Mouse (Mus musculus) olfactory bulb, adult 2 months (tissue): ENCODE measurements around the gene Vta1. TPM values are rescaled to one million over a fixed set of nuclear protein-coding genes. Genes with fewer than 3 reads are reported as not detected.

ENCODE experiments used
- H3K27ac ChIP-seq: fragments of 200-500 bp; 2 replicates; pipeline ENCODE4 v1.5.1; 2012; ENCODE audit warnings: low read depth, low read length; ENCODE audit not compliant: insufficient read depth
- H3K4me1 ChIP-seq: fragments of 200-500 bp; 2 replicates; pipeline ENCODE4 v1.6.1; 2012; ENCODE audit warnings: low read length; ENCODE audit not compliant: control insufficient read depth, insufficient read depth
- H3K4me3 ChIP-seq: fragments of 200-500 bp; 2 replicates; pipeline ENCODE4 v1.5.1; 2012; ENCODE audit warnings: mild to moderate bottlenecking, low read depth, low read length, moderate library complexity; ENCODE audit not compliant: insufficient read depth
- CTCF ChIP-seq: fragments of 200-500 bp; IDR thresholded peaks from 2 replicates; pipeline ENCODE4 v1.5.1; 2012; ENCODE audit warnings: low read depth, mild to moderate bottlenecking, low read length, moderate library complexity; ENCODE audit not compliant: insufficient read depth
- POLR2A ChIP-seq: fragments of 200-500 bp; IDR thresholded peaks from 2 replicates; pipeline ENCODE4 v1.6.1; 2012; ENCODE audit warnings: mild to moderate bottlenecking, low read depth, low read length, moderate library complexity; ENCODE audit not compliant: insufficient read depth
- WGBS: fragments of 180-500 bp; shearing (Covaris S2); methylation state at CpG from one replicate; pipeline ENCODE4 v1.1.7; 2018; 5-methylcytosine and 5-hydroxymethylcytosine counted together
- polyA plus RNA-seq: library from polyadenylated mRNA; stranded (reverse); fragments of >200 nt; gene quantifications from 2 replicates; pipeline ENCODE4 v1.2.4, GENCODE M21; 2012; ENCODE audit warnings: low replicate concordance; ENCODE audit not compliant: missing spikeins, insufficient read depth, insufficient read length

Gene Vta1
- polyA plus RNA-seq, 1 experiment: not detected

- no peak overlapping the region for H3K4me3 ChIP-seq
- H3K27ac ChIP-seq: no peak overlapping the region
- no peak for TF ChIP-seq CTCF
- no peak for TF ChIP-seq POLR2A
- H3K4me1 ChIP-seq: no peaks in the 10 kb centered on the region
- WGBS: 100% methylated on average over 1 of the region's 1 CpGs
These were observed 19.7 kb downstream of the Vta1 start for GRCm38 (mm10) chr10:14685663-14686062.

DNA sequence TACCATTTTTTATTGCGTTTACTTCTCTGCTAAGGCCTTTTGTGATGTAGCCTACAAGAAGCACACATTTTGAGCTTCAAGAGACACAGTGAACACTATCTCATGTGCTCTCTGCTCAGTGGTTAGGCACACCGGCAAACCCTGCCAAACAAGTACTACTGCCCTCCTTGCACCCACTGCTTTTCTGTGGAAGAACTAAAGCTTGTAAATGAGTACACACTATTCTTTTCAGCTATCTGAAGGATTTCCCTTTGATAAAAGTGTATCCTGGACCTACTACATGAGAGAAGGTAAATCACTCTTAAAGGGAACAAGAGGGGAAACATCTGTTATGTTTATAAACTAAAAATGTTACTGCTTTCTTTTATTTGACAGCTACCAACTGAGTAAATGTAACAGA, 39.2 kb downstream of the Vta1 start:
- no peaks in the 10 kb centered on the region for H3K4me1 ChIP-seq
- TF ChIP-seq POLR2A (no peak), CTCF (no peak)
- 96% methylated on average over 2 of the region's 2 CpGs for WGBS

GRCm38 (mm10) chr10:14660875-14661274, 44.5 kb downstream of the Vta1 start:
- Histone ChIP-seq H3K4me3 (no peak overlapping the region), H3K27ac (no peak overlapping the region), H3K4me1 (no peaks in the 10 kb centered on the region)
- 81% methylated on average over 2 of the region's 2 CpGs for WGBS
- no peak for TF ChIP-seq CTCF
- TF ChIP-seq POLR2A: no peak

More for the DNA sequence above, 39.2 kb downstream of the Vta1 start:
- Histone ChIP-seq H3K27ac (no peak overlapping the region), H3K4me3 (no peak overlapping the region)

GRCm38 (mm10) chr10:14639635-14640034, 65.7 kb downstream of the Vta1 start:
- 73% methylated on average over 1 of the region's 1 CpGs for WGBS
- Histone ChIP-seq H3K4me3 (no peak overlapping the region), H3K27ac (no peak overlapping the region), H3K4me1 (no peaks in the 10 kb centered on the region)
- TF ChIP-seq POLR2A: no peak
- no peak for TF ChIP-seq CTCF

DNA sequence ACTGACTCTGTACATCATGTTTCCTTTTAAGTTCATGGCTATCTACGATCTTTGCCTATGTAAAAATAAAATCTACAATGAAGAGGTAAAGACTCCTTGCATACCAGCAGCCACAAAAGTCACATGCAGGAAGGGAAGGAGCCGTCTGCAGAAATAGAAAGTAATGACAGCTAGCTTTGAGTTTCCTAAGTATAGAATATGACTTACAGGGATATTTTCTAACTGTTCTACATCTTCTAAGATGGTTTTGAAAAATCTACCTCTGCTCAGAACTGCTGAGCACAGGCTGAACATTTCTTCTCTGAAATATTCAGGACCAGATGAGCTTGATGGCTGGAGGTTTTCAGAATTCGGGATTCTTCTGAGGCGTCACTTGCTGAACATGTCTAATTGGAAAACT, 66.3 kb downstream of the Vta1 start:
- Histone ChIP-seq H3K4me3 (no peak overlapping the region), H3K4me1 (no peaks in the 10 kb centered on the region), H3K27ac (no peak overlapping the region)
- 92% methylated on average over 4 of the region's 4 CpGs for WGBS
- TF ChIP-seq POLR2A (no peak), CTCF (no peak)

- no peak overlapping the region for H3K4me3 ChIP-seq
These were observed 79.7 kb downstream of the Vta1 start for GRCm38 (mm10) chr10:14625706-14626105.

GRCm38 (mm10) chr10:14619156-14619555, 86.2 kb downstream of the Vta1 start:
- H3K27ac ChIP-seq: no peak overlapping the region
- no peak for TF ChIP-seq POLR2A
- no peak for TF ChIP-seq CTCF
- 84% methylated on average over 1 of the region's 1 CpGs for WGBS

More at GRCm38 (mm10) chr10:14625706-14626105, 79.7 kb downstream of the Vta1 start:
- no peak for TF ChIP-seq POLR2A
- TF ChIP-seq CTCF: no peak
- Histone ChIP-seq H3K27ac (no peak overlapping the region), H3K4me1 (no peaks in the 10 kb centered on the region)
- 93% methylated on average over 1 of the region's 1 CpGs for WGBS

DNA sequence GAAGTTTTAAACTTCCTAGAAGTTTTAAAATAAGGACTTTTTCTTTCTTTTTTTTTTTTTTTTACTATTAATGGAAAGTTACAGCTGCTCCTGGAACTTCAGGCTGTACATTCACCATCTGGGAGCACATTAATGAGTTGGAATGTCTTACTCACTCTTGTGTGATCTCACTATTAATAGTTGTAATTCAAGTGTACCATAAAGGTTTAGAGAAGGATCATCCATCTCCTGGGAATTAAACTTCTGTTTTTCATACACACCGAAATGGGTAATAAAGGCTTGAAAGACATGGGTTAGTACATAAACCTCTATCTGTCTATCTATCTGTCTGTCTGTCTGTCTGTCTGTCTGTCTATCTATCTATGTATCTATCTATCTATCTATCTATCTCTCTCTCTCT, 87.1 kb downstream of the Vta1 start:
- Histone ChIP-seq H3K4me1 (no peaks in the 10 kb centered on the region), H3K27ac (no peak overlapping the region), H3K4me3 (no peak overlapping the region)
- no peak for TF ChIP-seq CTCF
- TF ChIP-seq POLR2A: no peak
- WGBS: 84% methylated on average over 1 of the region's 1 CpGs

More at GRCm38 (mm10) chr10:14619156-14619555, 86.2 kb downstream of the Vta1 start:
- no peaks in the 10 kb centered on the region for H3K4me1 ChIP-seq
- no peak overlapping the region for H3K4me3 ChIP-seq

- TF ChIP-seq POLR2A (no peak), CTCF (no peak)
- H3K4me1 ChIP-seq: no peaks in the 10 kb centered on the region
- no peak overlapping the region for H3K4me3 ChIP-seq
- H3K27ac ChIP-seq: no peak overlapping the region
These were observed 89.9 kb downstream of the Vta1 start for GRCm38 (mm10) chr10:14615441-14615840.

GRCm38 (mm10) chr10:14607597-14607996, 97.8 kb downstream of the Vta1 start:
- Histone ChIP-seq H3K4me3 (no peak overlapping the region), H3K4me1 (no peaks in the 10 kb centered on the region), H3K27ac (no peak overlapping the region)
- TF ChIP-seq CTCF: no peak
- no peak for TF ChIP-seq POLR2A
- 92% methylated on average over 5 of the region's 5 CpGs for WGBS

Other genes starting within 250 kb of the Vta1 start
- gene Adgrg6, start 159.9 kb downstream of the Vta1 start, polyA plus RNA-seq: not detected in 2 replicates
- gene Nmbr, start within 50 bp of the Vta1 start, polyA plus RNA-seq: not detected in 2 replicates
- not detected in 2 replicates for gene Gje1, start 12.7 kb upstream of the Vta1 start, polyA plus RNA-seq